ENCODE assay signal across 24 mouse cellular contexts in the genomic region with DNA sequence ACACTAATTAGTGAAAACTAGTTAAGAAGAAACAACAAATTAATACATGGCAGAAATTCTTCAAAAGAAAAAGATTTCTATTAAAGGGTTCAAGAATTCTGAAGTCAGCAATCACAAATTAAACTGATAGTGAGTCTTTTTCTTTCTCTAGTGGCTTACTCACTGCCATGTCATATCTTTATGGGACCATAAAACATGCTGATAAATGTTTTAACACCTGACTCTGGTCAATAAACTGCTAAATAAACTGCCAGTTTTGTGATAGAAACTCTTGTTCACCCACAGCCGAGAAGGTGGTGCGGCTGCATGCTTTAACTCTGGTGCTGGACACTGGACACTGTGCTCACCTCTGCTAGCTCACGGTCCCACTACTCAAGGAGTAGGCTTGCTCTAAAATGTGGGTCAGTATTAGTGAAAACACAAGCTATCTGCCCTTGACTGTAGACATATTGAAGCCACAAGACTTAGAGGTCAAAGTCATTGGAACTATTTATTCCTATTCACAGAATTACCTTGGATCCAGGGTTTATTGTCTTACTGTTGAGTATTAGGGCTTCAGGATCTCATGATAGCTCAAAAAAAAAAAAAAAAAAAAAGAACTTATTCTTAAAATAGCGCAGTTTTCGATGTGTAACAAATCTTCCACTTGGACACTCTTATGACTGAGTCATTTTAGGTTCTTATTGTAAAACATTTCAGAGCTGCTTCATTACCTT.
DNase-seq lines count a peak whose midpoint lies in the region; ATAC-seq and TF ChIP-seq lines count a peak whose summit lies in the region.
"Had no signal": no experiment of that assay in that cellular context is flagged by ENCODE, and none has a peak within 500 bp of the region (broad histone marks: within the 10 kb centered on the region; RNA-seq: fewer than 3 reads in every experiment).

No protein-coding gene starts in this region.

- intact Hi-C loops in gastrocnemius, postnatal 36 days (cut with DNase I) = no loop called here

- no peak overlapping the region for H3K27ac ChIP-seq in midbrain, embryonic 11.5 days (ENCODE audit: low read depth, low read length)
- H3K27ac ChIP-seq in midbrain, embryonic 15.5 days = no peak overlapping the region
- H3K27ac ChIP-seq in intestine, embryonic 15.5 days = peak overlapping the region; percentile 74; the same call in 1 of the 2 replicates
- H3K27ac ChIP-seq in intestine, postnatal 0 days (ENCODE audit: low read depth, low read length) = peak overlapping the region; percentile 71; the same call in 1 of the 2 replicates
- peak overlapping the region; percentile 31; the same call in 1 of the 2 replicates for H3K27ac ChIP-seq in small intestine, adult 2 months (ENCODE audit: insufficient read depth, low read depth, low read length)
- H3K27ac ChIP-seq in kidney, embryonic 15.5 days = no peak overlapping the region
- H3K27ac ChIP-seq: embryonic facial prominence, embryonic 10.5 days; embryonic facial prominence, embryonic 12.5 days; forebrain, embryonic 13.5 days; forebrain, embryonic 15.5 days had no signal

- no peak overlapping the region for H3K4me3 ChIP-seq in midbrain, embryonic 11.5 days (ENCODE audit: low read depth, low read length)
- H3K4me3 ChIP-seq in midbrain, embryonic 15.5 days = no peak overlapping the region
- no peak overlapping the region for H3K4me3 ChIP-seq in intestine, embryonic 15.5 days (replicated peaks)
- H3K4me3 ChIP-seq in intestine, postnatal 0 days (ENCODE audit: low read depth, low read length) = no peak overlapping the region
- H3K4me3 ChIP-seq in small intestine, adult 2 months (ENCODE audit: low read depth, low read length) = no peak overlapping the region
- no peak overlapping the region for H3K4me3 ChIP-seq in kidney, embryonic 15.5 days (replicated peaks)
- H3K4me3 ChIP-seq: embryonic facial prominence, embryonic 10.5 days; embryonic facial prominence, embryonic 12.5 days; forebrain, embryonic 13.5 days; forebrain, embryonic 15.5 days had no signal

- peak; percentile 73 for DNase-seq in midbrain, embryonic 11.5 days (ENCODE audit: low spot score, missing footprints)
- no peak for DNase-seq in gastrocnemius, postnatal 36 days
- DNase-seq in ovary, adult 18-20 months (ENCODE audit: low spot score) = no peak
- DNase-seq: adrenal gland, adult 2 months; adrenal gland, postnatal 10 days; adrenal gland, postnatal 25 days; B cell, adult 2 months; cerebellum, adult 11-12 months; cerebellum, adult 2 months; cerebellum, adult 9-10 months; cerebellum, postnatal 10 days; cerebellum, postnatal 25 days had no signal

- H3K27me3 ChIP-seq in midbrain, embryonic 11.5 days (ENCODE audit: control insufficient read depth, insufficient read depth, low read length) = no peaks in the 10 kb centered on the region
- H3K27me3 ChIP-seq in midbrain, embryonic 15.5 days (replicated peaks) = no peaks in the 10 kb centered on the region
- no peaks in the 10 kb centered on the region for H3K27me3 ChIP-seq in intestine, embryonic 15.5 days (replicated peaks)
- H3K27me3 ChIP-seq in intestine, postnatal 0 days (replicated peaks; ENCODE audit: control insufficient read depth, insufficient read depth, low read length) = no peaks in the 10 kb centered on the region
- H3K27me3 ChIP-seq in small intestine, adult 2 months (ENCODE audit: control insufficient read depth, insufficient read depth, low read length) = no peaks in the 10 kb centered on the region
- H3K27me3 ChIP-seq in kidney, embryonic 15.5 days = no peaks in the 10 kb centered on the region
- H3K27me3 ChIP-seq: CH12.LX; embryonic facial prominence, embryonic 12.5 days; forebrain, embryonic 13.5 days; forebrain, embryonic 15.5 days had no signal

- no peaks in the 10 kb centered on the region for H3K9me3 ChIP-seq in midbrain, embryonic 11.5 days (ENCODE audit: control insufficient read depth, low read length)
- H3K9me3 ChIP-seq in midbrain, embryonic 15.5 days = no peaks in the 10 kb centered on the region
- no peaks in the 10 kb centered on the region for H3K9me3 ChIP-seq in intestine, embryonic 15.5 days
- no peaks in the 10 kb centered on the region for H3K9me3 ChIP-seq in intestine, postnatal 0 days (ENCODE audit: control insufficient read depth)
- no peaks in the 10 kb centered on the region for H3K9me3 ChIP-seq in kidney, embryonic 15.5 days (replicated peaks)
- H3K9me3 ChIP-seq: embryonic facial prominence, embryonic 10.5 days; embryonic facial prominence, embryonic 12.5 days; forebrain, embryonic 13.5 days; forebrain, embryonic 15.5 days; G1E had no signal

- ATAC-seq in midbrain, embryonic 11.5 days (ENCODE audit: low FRiP score) = no peak
- ATAC-seq in midbrain, embryonic 15.5 days (replicated peaks) = no peak
- peak; percentile 93 for ATAC-seq in intestine, embryonic 15.5 days
- peak; percentile 94 for ATAC-seq in intestine, postnatal 0 days
- no peak for ATAC-seq in kidney, embryonic 15.5 days (replicated peaks; ENCODE audit: low FRiP score)
- ATAC-seq: CD4-positive, CD25-positive, alpha-beta regulatory T cell, adult 4 months; forebrain, embryonic 13.5 days; forebrain, embryonic 15.5 days had no signal

- H3K9ac ChIP-seq in midbrain, embryonic 11.5 days (ENCODE audit: low read length) = no peak overlapping the region
- no peak overlapping the region for H3K9ac ChIP-seq in midbrain, embryonic 15.5 days
- no peak overlapping the region for H3K9ac ChIP-seq in intestine, embryonic 15.5 days
- H3K9ac ChIP-seq in intestine, postnatal 0 days (ENCODE audit: low read depth, low read length) = no peak overlapping the region
- no peak overlapping the region for H3K9ac ChIP-seq in kidney, embryonic 15.5 days
- H3K9ac ChIP-seq: embryonic facial prominence, embryonic 12.5 days; forebrain, embryonic 13.5 days; forebrain, embryonic 15.5 days had no signal

- TF ChIP-seq POLR2A in small intestine, adult 2 months (IDR thresholded peaks at IDR 0.05; ENCODE audit: low read depth, low read length) = no peak

- no peak for TF ChIP-seq CTCF in intestine, postnatal 0 days (IDR thresholded peaks at IDR 0.05; ENCODE audit: low read depth)
- TF ChIP-seq CTCF in small intestine, adult 2 months (IDR thresholded peaks at IDR 0.05; ENCODE audit: extremely low read depth, insufficient read length, insufficient replicate concordance, low read depth, low read length) = no peak

- H3K4me2 ChIP-seq in midbrain, embryonic 11.5 days = no peak overlapping the region
- H3K4me2 ChIP-seq in midbrain, embryonic 15.5 days = no peak overlapping the region
- H3K4me2 ChIP-seq in intestine, embryonic 15.5 days (replicated peaks) = no peak overlapping the region
- peak overlapping the region; percentile 48 for H3K4me2 ChIP-seq in intestine, postnatal 0 days (replicated peaks; ENCODE audit: low read depth)
- no peak overlapping the region for H3K4me2 ChIP-seq in kidney, embryonic 15.5 days
- H3K4me2 ChIP-seq: embryonic facial prominence, embryonic 12.5 days; forebrain, embryonic 13.5 days; forebrain, embryonic 15.5 days had no signal

- no peaks in the 10 kb centered on the region for H3K4me1 ChIP-seq in midbrain, embryonic 11.5 days (ENCODE audit: control insufficient read depth, insufficient read depth, low read length)
- no peaks in the 10 kb centered on the region for H3K4me1 ChIP-seq in midbrain, embryonic 15.5 days
- no peaks in the 10 kb centered on the region for H3K4me1 ChIP-seq in intestine, embryonic 15.5 days (replicated peaks)
- H3K4me1 ChIP-seq in intestine, postnatal 0 days (replicated peaks; ENCODE audit: control insufficient read depth, insufficient read depth, low read length) = no peaks in the 10 kb centered on the region
- H3K4me1 ChIP-seq in small intestine, adult 2 months (ENCODE audit: control insufficient read depth, insufficient read depth, insufficient read length, low read length) = no peaks in the 10 kb centered on the region; the same call in 1 of the 2 replicates
- H3K4me1 ChIP-seq in kidney, embryonic 15.5 days = no peaks in the 10 kb centered on the region
- H3K4me1 ChIP-seq: embryonic facial prominence, embryonic 10.5 days; embryonic facial prominence, embryonic 12.5 days; forebrain, embryonic 13.5 days; forebrain, embryonic 15.5 days had no signal

- H3K36me3 ChIP-seq in midbrain, embryonic 11.5 days (ENCODE audit: control insufficient read depth, insufficient read depth, low read length) = no peaks in the 10 kb centered on the region
- H3K36me3 ChIP-seq in midbrain, embryonic 15.5 days (replicated peaks) = no peaks in the 10 kb centered on the region; the same call in 1 of the 2 replicates
- H3K36me3 ChIP-seq in intestine, embryonic 15.5 days = no peaks in the 10 kb centered on the region
- H3K36me3 ChIP-seq in intestine, postnatal 0 days (ENCODE audit: control insufficient read depth, insufficient read depth) = no peaks in the 10 kb centered on the region; the same call in 1 of the 2 replicates
- peaks cover 4% of the 10 kb centered on the region; the same call in 1 of the 2 replicates for H3K36me3 ChIP-seq in small intestine, adult 2 months (ENCODE audit: control insufficient read depth, insufficient read depth, low read length)
- 0 out of 2 replicates have a peak, but pooled peaks cover 7% of the 10 kb centered on the region for H3K36me3 ChIP-seq in kidney, embryonic 15.5 days
- H3K36me3 ChIP-seq: embryonic facial prominence, embryonic 10.5 days had no signal

- 97% methylated on average over 5 of the region's 5 CpGs for WGBS in midbrain, embryonic 11.5 days
- 96% methylated on average over 5 of the region's 5 CpGs for WGBS in midbrain, embryonic 15.5 days
- whole genome bisulfite sequencing in intestine, embryonic 15.5 days = 63% methylated on average over 5 of the region's 5 CpGs
- WGBS in intestine, postnatal 0 days = 44% methylated on average over 5 of the region's 5 CpGs
- WGBS in small intestine, adult 2 months = 37% methylated on average over 5 of the region's 5 CpGs
- 85% methylated on average over 5 of the region's 5 CpGs for WGBS in kidney, embryonic 15.5 days

Comparison
In these comparisons a context has a peak if more than half of its experiments do, and no peak if none do; other contexts are left out.
1. ATAC-seq: peak in intestine, embryonic 15.5 days (single experiment) and intestine, postnatal 0 days (single experiment); none in midbrain, embryonic 11.5 days (single experiment), midbrain, embryonic 15.5 days (single experiment) and kidney, embryonic 15.5 days (single experiment).
2. H3K27ac ChIP-seq: peak in intestine, embryonic 15.5 days (single experiment), intestine, postnatal 0 days (single experiment) and small intestine, adult 2 months (single experiment); none in midbrain, embryonic 11.5 days (single experiment), midbrain, embryonic 15.5 days (single experiment) and kidney, embryonic 15.5 days (single experiment).